ENCODE assay signal across 18 mouse cellular contexts in genomic region chr1:153680363-153680762, GRCm38 (mm10). TPM values are rescaled to one million over a fixed set of nuclear protein-coding genes. Genes with fewer than 3 reads are reported as not detected.
DNase-seq lines count a peak whose midpoint lies in the region.
"Had no signal": no experiment of that assay in that cellular context is flagged by ENCODE, and none has a peak within 500 bp of the region (broad histone marks: within the 10 kb centered on the region; RNA-seq: fewer than 3 reads in every experiment).

No protein-coding gene starts in this region.

- peaks cover 29% of the 10 kb centered on the region for H3K4me1 ChIP-seq in embryonic facial prominence, embryonic 10.5 days
- H3K4me1 ChIP-seq: heart, embryonic 12.5 days had no signal

- no peak overlapping the region for H3K4me3 ChIP-seq in embryonic facial prominence, embryonic 10.5 days
- H3K4me3 ChIP-seq: embryonic facial prominence, embryonic 12.5 days; heart, embryonic 12.5 days; stomach, embryonic 15.5 days had no signal

- H3K36me3 ChIP-seq in embryonic facial prominence, embryonic 10.5 days (replicated peaks): no peaks in the 10 kb centered on the region
- H3K36me3 ChIP-seq: embryonic facial prominence, embryonic 12.5 days; heart, embryonic 12.5 days; stomach, embryonic 15.5 days had no signal

- peak; percentile 75 for DNase-seq in cerebellum, adult 9-11 months
- DNase-seq in cerebellum, adult 8-10 months: no peak
- peak; percentile 29 for DNase-seq in lung, postnatal 10 days
- DNase-seq in lung, postnatal 14 days: no peak
- peak; percentile 57 for DNase-seq in A20 (ENCODE audit: low read depth, low spot score)
- peak; percentile 42 for DNase-seq in ES-CJ7 (ENCODE audit: low read depth, low spot score)
- DNase-seq in layer of hippocampus, adult 11-12 months (ENCODE audit: low spot score): no peak
- DNase-seq in embryonic facial prominence, embryonic 10.5 days (ENCODE audit: low spot score): no peak
- DNase-seq: heart, postnatal 36 days; kidney, postnatal 14 days; layer of hippocampus, adult 9-11 months; lung, adult 18-20 months; right cerebral cortex, adult 18-20 months; spleen, adult 18-20 months had no signal

- H3K9me3 ChIP-seq in embryonic facial prominence, embryonic 10.5 days: no peaks in the 10 kb centered on the region
- H3K9me3 ChIP-seq: embryonic facial prominence, embryonic 12.5 days; heart, embryonic 12.5 days; stomach, embryonic 15.5 days had no signal

- H3K27me3 ChIP-seq in embryonic facial prominence, embryonic 10.5 days (replicated peaks; ENCODE audit: low read depth, poor library complexity, severe bottlenecking): peaks cover 26% of the 10 kb centered on the region; the same call in 1 of the 2 replicates
- H3K27me3 ChIP-seq: embryonic facial prominence, embryonic 12.5 days; stomach, embryonic 15.5 days had no signal

- WGBS in embryonic facial prominence, embryonic 10.5 days: 68% methylated on average over 6 of the region's 6 CpGs

- no peak overlapping the region for H3K27ac ChIP-seq in embryonic facial prominence, embryonic 10.5 days (replicated peaks)
- H3K27ac ChIP-seq: embryonic facial prominence, embryonic 12.5 days; macrophage; stomach, embryonic 15.5 days had no signal

RNA-seq across cellular contexts. Expression of gene Rgs8, which starts 27.5 kb away (rescaled TPM):
- polyA plus RNA-seq in embryonic facial prominence, embryonic 10.5 days (2016; fragmentation: Nextera tagmentation; extraction: Ambion mirVana): 2.3 and 2.6 TPM in 2 replicates
- polyA plus RNA-seq: macrophage had no signal

RNA-seq across cellular contexts. Expression of gene Rgs16, which starts 59.8 kb away (rescaled TPM):
- polyA plus RNA-seq in embryonic facial prominence, embryonic 10.5 days (2016; fragmentation: Nextera tagmentation; extraction: Ambion mirVana): 7.9 and 9.5 TPM in 2 replicates

Comparison
In these comparisons a context has a peak if more than half of its experiments do, and no peak if none do; other contexts are left out.
1. DNase-seq: peak in cerebellum, adult 9-11 months (single experiment), lung, postnatal 10 days (single experiment), A20 (single experiment) and ES-CJ7 (single experiment); none in cerebellum, adult 8-10 months (single experiment), lung, postnatal 14 days (single experiment), layer of hippocampus, adult 11-12 months (single experiment) and embryonic facial prominence, embryonic 10.5 days (single experiment).